Mouse (Mus musculus) limb, embryonic 13.5 days (tissue): Measurements from ENCODE around the gene Rasl2-9. TPM values are rescaled to one million over a fixed set of nuclear protein-coding genes. Genes with fewer than 3 reads are reported as not detected.
"Not testable (repeated sequence)": the region's sequence is repeated elsewhere in the genome, so short reads cannot be mapped to it uniquely, and the experiment has no call there.

Experiments
- ATAC-seq: fragments of 200-750 bp; cut with Nextera tagmentation; 2 replicates; pipeline ENCODE4 v1.8.0; 2017; ENCODE audit warnings: low read depth, moderate number of reproducible peaks, moderate TSS enrichment; ENCODE audit not compliant: low FRiP score
- H3K27ac ChIP-seq: fragments of 300-500 bp; sonication (generic); 2 replicates; pipeline ENCODE4 v1.5.1; 2015; ENCODE audit warnings: inconsistent platforms, mild to moderate bottlenecking, moderate library complexity
- H3K27me3 ChIP-seq: fragments of 300-500 bp; sonication (generic); 2 replicates; pipeline ENCODE4 v1.6.1; 2015; ENCODE audit warnings: mild to moderate bottlenecking, inconsistent platforms
- H3K36me3 ChIP-seq: fragments of 300-500 bp; sonication (generic); 2 replicates; pipeline ENCODE4 v1.6.1; 2015; ENCODE audit warnings: inconsistent platforms, mild to moderate bottlenecking, moderate library complexity
- H3K4me1 ChIP-seq: fragments of 300-500 bp; sonication (generic); 2 replicates; pipeline ENCODE4 v1.6.1; 2015; ENCODE audit warnings: inconsistent platforms
- H3K4me2 ChIP-seq: fragments of 300-500 bp; sonication (generic); replicated peaks from 2 replicates; pipeline ENCODE4 v1.6.1; 2015; ENCODE audit warnings: inconsistent platforms, mild to moderate bottlenecking, moderate library complexity
- H3K4me3 ChIP-seq: fragments of 300-500 bp; sonication (generic); 2 replicates; pipeline ENCODE4 v1.5.1; 2015; ENCODE audit warnings: moderate library complexity, mild to moderate bottlenecking, inconsistent platforms
- H3K9ac ChIP-seq: fragments of 300-500 bp; sonication (generic); 2 replicates; pipeline ENCODE4 v1.6.1; 2015; ENCODE audit warnings: mild to moderate bottlenecking, inconsistent platforms
- H3K9me3 ChIP-seq: fragments of 300-500 bp; sonication (generic); 2 replicates; pipeline ENCODE4 v1.6.1; 2016; ENCODE audit warnings: inconsistent platforms
- WGBS: fragments of 180-500 bp; shearing (Covaris S2); methylation state at CpG from one replicate; pipeline ENCODE4 v1.1.7; 2015; 5-methylcytosine and 5-hydroxymethylcytosine counted together
- polyA plus RNA-seq: library from polyadenylated mRNA; unstranded; fragments of >200 nt; fragmentation: Nextera tagmentation; extraction: Ambion mirVana; gene quantifications from 2 replicates; pipeline ENCODE4 v1.2.1, GENCODE M21; 2015

Gene Rasl2-9
- 0.26 and 0.31 TPM in 2 replicates for polyA plus RNA-seq

- no peaks in the 10 kb centered on the region for H3K36me3 ChIP-seq
- H3K9ac ChIP-seq = peak within 1 kb of the TSS; percentile 55; the same call in 1 of the 2 replicates
- whole genome bisulfite sequencing = 19% methylated on average over 42 of the region's 42 CpGs
Observed at GRCm38 (mm10) chr7:5125549-5126406, at the start of gene Rasl2-9. TSS of gene Rasl2-9 (minus strand) at chr7:5125950.

GRCm38 (mm10) chr7:5149570-5149969 is 23.8 kb upstream of the Rasl2-9 start, which contains the start of gene Vmn1r55:
TSS of gene Vmn1r55 (minus strand) at chr7:5149670.
- H3K4me3 ChIP-seq, H3K9ac ChIP-seq, ATAC-seq, H3K36me3 ChIP-seq, H3K4me2 ChIP-seq, H3K27me3 ChIP-seq, H3K4me1 ChIP-seq, H3K27ac ChIP-seq, H3K9me3 ChIP-seq: not testable (repeated sequence)

More at GRCm38 (mm10) chr7:5125549-5126406, at the start of gene Rasl2-9:
- no peaks in the 10 kb centered on the region; the same call in 1 of the 2 replicates for H3K9me3 ChIP-seq
- no peaks in the 10 kb centered on the region for H3K4me1 ChIP-seq
- no peak within 1 kb of the TSS for H3K27ac ChIP-seq
- peaks cover 9% of the 10 kb centered on the region; the same call in 1 of the 2 replicates for H3K27me3 ChIP-seq
- peak within 1 kb of the TSS; percentile 62 for H3K4me2 ChIP-seq
- H3K4me3 ChIP-seq = peak within 1 kb of the TSS; percentile 35
- ATAC-seq = no peak

GRCm38 (mm10) chr7:5125078-5125477 is 672 bp downstream of the Rasl2-9 start:
- Histone ChIP-seq H3K27ac (no peak overlapping the region), H3K4me3 (no peak overlapping the region), H3K4me1 (no peaks in the 10 kb centered on the region), H3K9ac (no peak overlapping the region), H3K36me3 (no peaks in the 10 kb centered on the region), H3K27me3 (peaks cover 9% of the 10 kb centered on the region; the same call in 1 of the 2 replicates), H3K9me3 (no peaks in the 10 kb centered on the region; the same call in 1 of the 2 replicates), H3K4me2 (no peak overlapping the region)
- ATAC-seq = no peak
- 87% methylated on average over 8 of the region's 8 CpGs for WGBS

GRCm38 (mm10) chr7:5116850-5117249 is 8.9 kb downstream of the Rasl2-9 start, which contains the start of gene Rfpl4:
TSS of gene Rfpl4 (minus strand) at chr7:5116950.
- 74% methylated on average over 3 of the region's 3 CpGs for WGBS
- H3K4me1 ChIP-seq = no peaks in the 10 kb centered on the region
- H3K27ac ChIP-seq = no peak within 1 kb of the TSS
- H3K36me3 ChIP-seq = no peaks in the 10 kb centered on the region
- no peak for ATAC-seq
- H3K9me3 ChIP-seq = no peaks in the 10 kb centered on the region
- H3K27me3 ChIP-seq = no peaks in the 10 kb centered on the region
- H3K9ac ChIP-seq = no peak within 1 kb of the TSS
- H3K4me3 ChIP-seq = no peak within 1 kb of the TSS
- H3K4me2 ChIP-seq = no peak within 1 kb of the TSS

- H3K27me3 ChIP-seq = no peaks in the 10 kb centered on the region
- H3K4me2 ChIP-seq = no peak overlapping the region
- WGBS = 31% methylated on average over 3 of the region's 3 CpGs
- no peaks in the 10 kb centered on the region for H3K36me3 ChIP-seq
- H3K4me1 ChIP-seq = no peaks in the 10 kb centered on the region
- no peak overlapping the region for H3K27ac ChIP-seq
- H3K9me3 ChIP-seq = peaks cover 4% of the 10 kb centered on the region; the same call in 1 of the 2 replicates
- no peak overlapping the region for H3K9ac ChIP-seq
- H3K4me3 ChIP-seq = no peak overlapping the region
- ATAC-seq = peak; percentile 32; the same call in 1 of the 2 replicates
Observed at GRCm38 (mm10) chr7:5112701-5113100, 13.0 kb downstream of the Rasl2-9 start.

- H3K4me2 ChIP-seq = no peak overlapping the region
- 82% methylated on average over 8 of the region's 8 CpGs for WGBS
- peaks cover 4% of the 10 kb centered on the region; the same call in 1 of the 2 replicates for H3K9me3 ChIP-seq
- H3K9ac ChIP-seq = no peak overlapping the region
- no peak overlapping the region for H3K27ac ChIP-seq
- H3K27me3 ChIP-seq = no peaks in the 10 kb centered on the region
- no peaks in the 10 kb centered on the region for H3K4me1 ChIP-seq
- ATAC-seq = no peak
- H3K4me3 ChIP-seq = no peak overlapping the region
- no peaks in the 10 kb centered on the region for H3K36me3 ChIP-seq
Observed at GRCm38 (mm10) chr7:5109301-5109700, 16.4 kb downstream of the Rasl2-9 start.

GRCm38 (mm10) chr7:5108272-5108671 is 17.5 kb downstream of the Rasl2-9 start:
- no peak for ATAC-seq
- Histone ChIP-seq H3K36me3 (no peaks in the 10 kb centered on the region), H3K4me1 (no peaks in the 10 kb centered on the region), H3K4me2 (no peak overlapping the region), H3K27ac (no peak overlapping the region), H3K4me3 (no peak overlapping the region), H3K9me3 (peaks cover 4% of the 10 kb centered on the region; the same call in 1 of the 2 replicates), H3K27me3 (no peaks in the 10 kb centered on the region), H3K9ac (no peak overlapping the region)
- WGBS = 83% methylated on average over 4 of the region's 4 CpGs

GRCm38 (mm10) chr7:5102564-5102963 is 23.2 kb downstream of the Rasl2-9 start:
- no peaks in the 10 kb centered on the region; the same call in 1 of the 2 replicates for H3K9me3 ChIP-seq
- WGBS = 82% methylated on average over 2 of the region's 2 CpGs
- peaks cover 18% of the 10 kb centered on the region for H3K36me3 ChIP-seq
- no peak overlapping the region for H3K4me2 ChIP-seq
- no peak for ATAC-seq
- no peak overlapping the region for H3K4me3 ChIP-seq
- no peaks in the 10 kb centered on the region for H3K4me1 ChIP-seq
- H3K9ac ChIP-seq = no peak overlapping the region
- H3K27me3 ChIP-seq = no peaks in the 10 kb centered on the region
- no peak overlapping the region for H3K27ac ChIP-seq

- 84% methylated on average over 10 of the region's 10 CpGs for WGBS
Observed at GRCm38 (mm10) chr7:5101066-5101663, 24.6 kb downstream of the Rasl2-9 start.

GRCm38 (mm10) chr7:5099796-5100195 is 26.0 kb downstream of the Rasl2-9 start:
- Histone ChIP-seq H3K9ac (no peak overlapping the region), H3K27me3 (no peaks in the 10 kb centered on the region), H3K4me2 (no peak overlapping the region), H3K9me3 (no peaks in the 10 kb centered on the region; the same call in 1 of the 2 replicates), H3K4me3 (no peak overlapping the region), H3K36me3 (peaks cover 45% of the 10 kb centered on the region), H3K4me1 (no peaks in the 10 kb centered on the region), H3K27ac (no peak overlapping the region)
- no peak for ATAC-seq
- 81% methylated on average over 3 of the region's 3 CpGs for WGBS

More at GRCm38 (mm10) chr7:5101066-5101663, 24.6 kb downstream of the Rasl2-9 start:
- Histone ChIP-seq H3K9ac (no peak overlapping the region), H3K4me2 (no peak overlapping the region), H3K27ac (no peak overlapping the region), H3K27me3 (no peaks in the 10 kb centered on the region), H3K4me1 (no peaks in the 10 kb centered on the region), H3K36me3 (peaks cover 32% of the 10 kb centered on the region), H3K9me3 (no peaks in the 10 kb centered on the region; the same call in 1 of the 2 replicates), H3K4me3 (no peak overlapping the region)
- ATAC-seq = no peak

GRCm38 (mm10) chr7:5098769-5099168 is 27.0 kb downstream of the Rasl2-9 start:
- no peak overlapping the region for H3K4me3 ChIP-seq
- no peak overlapping the region for H3K9ac ChIP-seq
- H3K27ac ChIP-seq = no peak overlapping the region
- peaks cover 56% of the 10 kb centered on the region for H3K36me3 ChIP-seq
- H3K4me1 ChIP-seq = no peaks in the 10 kb centered on the region
- H3K27me3 ChIP-seq = no peaks in the 10 kb centered on the region
- no peak overlapping the region for H3K4me2 ChIP-seq
- no peak for ATAC-seq
- 90% methylated on average over 5 of the region's 5 CpGs for WGBS
- H3K9me3 ChIP-seq = no peaks in the 10 kb centered on the region; the same call in 1 of the 2 replicates
